Mouse (Mus musculus) liver, postnatal 0 days (tissue): Measurements from ENCODE around the gene Sugp1. TPM values are rescaled to one million over a fixed set of nuclear protein-coding genes. Genes with fewer than 3 reads are reported as not detected.
"Not testable (repeated sequence)": the region's sequence is repeated elsewhere in the genome, so short reads cannot be mapped to it uniquely, and the experiment has no call there.

Source experiments
- ATAC-seq: fragments of 200-750 bp; cut with Nextera tagmentation; 2 replicates; pipeline ENCODE4 v1.8.0; 2017; ENCODE audit warnings: mild to moderate bottlenecking, moderate library complexity
- DNase-seq: peaks from one replicate; pipeline ENCODE4 v3.0.0-alpha.2; 2016
- H3K27ac ChIP-seq: fragments of 300-500 bp; sonication (generic); 2 replicates; pipeline ENCODE4 v1.5.1; 2014; ENCODE audit warnings: antibody characterized with exemption, moderate library complexity, mild to moderate bottlenecking, low read depth
- H3K27me3 ChIP-seq: fragments of 300-500 bp; sonication (generic); 2 replicates; pipeline ENCODE4 v1.6.1; 2014; ENCODE audit warnings: low read length, control low read depth, mixed read lengths; ENCODE audit not compliant: insufficient read depth
- H3K36me3 ChIP-seq: fragments of 300-500 bp; sonication (generic); replicated peaks from 2 replicates; pipeline ENCODE4 v1.6.1; 2014; ENCODE audit warnings: mild to moderate bottlenecking, control low read depth, low read length, moderate library complexity, mixed read lengths; ENCODE audit not compliant: insufficient read depth
- H3K4me1 ChIP-seq: fragments of 300-500 bp; sonication (generic); 2 replicates; pipeline ENCODE4 v1.6.1; 2014; ENCODE audit warnings: antibody characterized with exemption, mild to moderate bottlenecking, control low read depth; ENCODE audit not compliant: insufficient read depth
- H3K4me2 ChIP-seq: fragments of 300-500 bp; sonication (generic); 2 replicates; pipeline ENCODE4 v1.6.1; 2014; ENCODE audit warnings: low read depth, mild to moderate bottlenecking, low read length, moderate library complexity, mixed read lengths
- H3K4me3 ChIP-seq: fragments of 300-500 bp; sonication (generic); 2 replicates; pipeline ENCODE4 v1.5.1; 2014; ENCODE audit warnings: low read depth, low read length
- H3K9ac ChIP-seq: fragments of 300-500 bp; sonication (generic); replicated peaks from 2 replicates; pipeline ENCODE4 v1.6.1; 2014; ENCODE audit warnings: mild to moderate bottlenecking, moderate library complexity
- H3K9me3 ChIP-seq: fragments of 300-500 bp; sonication (generic); 2 replicates; pipeline ENCODE4 v1.6.1; 2016; ENCODE audit warnings: mild to moderate bottlenecking, control low read depth, low read length, mixed read lengths
- CTCF ChIP-seq: sonication (generic); IDR thresholded peaks from 2 replicates; pipeline ENCODE4 v1.5.1; 2016; ENCODE audit warnings: antibody characterized with exemption, low read depth
- EP300 ChIP-seq: IDR thresholded peaks from 2 replicates; pipeline ENCODE4 v1.6.1; 2016; ENCODE audit warnings: antibody characterized with exemption, low read depth, mild to moderate bottlenecking
- WGBS: fragments of 180-500 bp; shearing (Covaris S2); extraction: QIAGEN DNeasy Blood & Tissue Kit; methylation state at CpG from one replicate; pipeline ENCODE4 v1.1.7; 2014; ENCODE audit not compliant: insufficient replicate concordance; 5-methylcytosine and 5-hydroxymethylcytosine counted together
- polyA plus RNA-seq: library from polyadenylated mRNA; unstranded; fragments of >200 nt; fragmentation: Nextera tagmentation; extraction: Ambion mirVana; gene quantifications from 2 replicates; pipeline ENCODE4 v1.2.1, GENCODE M21; 2015

Gene Sugp1
- polyA plus RNA-seq, 1 experiment from 2014 or later = 11.7 TPM

- Histone ChIP-seq H3K9me3 (no peaks in the 10 kb centered on the region), H3K4me1 (peaks cover 20% of the 10 kb centered on the region), H3K36me3 (no peaks in the 10 kb centered on the region), H3K9ac (no peak overlapping the region), H3K27me3 (no peaks in the 10 kb centered on the region), H3K4me2 (no peak overlapping the region), H3K4me3 (no peak overlapping the region), H3K27ac (no peak overlapping the region)
- WGBS = 48% methylated on average over 2 of the region's 2 CpGs
- no peak for DNase-seq
- TF ChIP-seq CTCF (no peak), EP300 (no peak)
- ATAC-seq = no peak
Measured at GRCm38 (mm10) chr8:70005178-70005577, 37.4 kb upstream of the Sugp1 start.

- not testable (repeated sequence) for H3K4me1 ChIP-seq, H3K4me2 ChIP-seq, H3K27ac ChIP-seq, H3K4me3 ChIP-seq, H3K9me3 ChIP-seq, H3K36me3 ChIP-seq, H3K27me3 ChIP-seq, H3K9ac ChIP-seq, ATAC-seq, DNase-seq
- 88% methylated on average over 14 of the region's 14 CpGs for WGBS
Measured at GRCm38 (mm10) chr8:70010796-70011195, 31.8 kb upstream of the Sugp1 start.

GRCm38 (mm10) chr8:70012350-70012749, 30.3 kb upstream of the Sugp1 start:
- no peaks in the 10 kb centered on the region for H3K9me3 ChIP-seq
- no peak for ATAC-seq
- no peaks in the 10 kb centered on the region for H3K4me1 ChIP-seq
- H3K4me2 ChIP-seq = no peak overlapping the region
- WGBS = 55% methylated on average over 3 of the region's 3 CpGs
- TF ChIP-seq CTCF = no peak
- no peak for TF ChIP-seq EP300
- H3K9ac ChIP-seq = no peak overlapping the region
- H3K4me3 ChIP-seq = no peak overlapping the region
- 0 out of 2 replicates have a peak, but pooled peaks cover 5% of the 10 kb centered on the region for H3K36me3 ChIP-seq
- no peaks in the 10 kb centered on the region for H3K27me3 ChIP-seq
- no peak overlapping the region for H3K27ac ChIP-seq
- DNase-seq = no peak

- Histone ChIP-seq H3K27ac (no peak overlapping the region), H3K4me1 (no peaks in the 10 kb centered on the region), H3K9ac (no peak overlapping the region), H3K9me3 (no peaks in the 10 kb centered on the region), H3K36me3 (peaks cover 9% of the 10 kb centered on the region; the same call in 1 of the 2 replicates), H3K4me3 (no peak overlapping the region), H3K4me2 (no peak overlapping the region), H3K27me3 (no peaks in the 10 kb centered on the region)
- DNase-seq (no peak), ATAC-seq (peak; percentile 55)
- WGBS = 70% methylated on average over 1 of the region's 1 CpGs
- TF ChIP-seq EP300 (no peak), CTCF (peak; percentile 45)
Measured at GRCm38 (mm10) chr8:70012763-70013162, 29.9 kb upstream of the Sugp1 start.

- H3K4me1 ChIP-seq = no peaks in the 10 kb centered on the region
- no peak overlapping the region for H3K27ac ChIP-seq
- H3K4me3 ChIP-seq = no peak overlapping the region
- no peak for ATAC-seq
- TF ChIP-seq EP300 (no peak), CTCF (no peak; the same call in 1 of the 2 replicates)
- H3K36me3 ChIP-seq = peaks cover 32% of the 10 kb centered on the region
- no peak for DNase-seq
- no peaks in the 10 kb centered on the region for H3K27me3 ChIP-seq
- no peak overlapping the region for H3K9ac ChIP-seq
- H3K9me3 ChIP-seq = no peaks in the 10 kb centered on the region
- no peak overlapping the region for H3K4me2 ChIP-seq
- 78% methylated on average over 1 of the region's 1 CpGs for WGBS
Measured at GRCm38 (mm10) chr8:70015017-70015416, 27.6 kb upstream of the Sugp1 start.

- 84% methylated on average over 8 of the region's 8 CpGs for WGBS
- DNase-seq = no peak
- no peak for ATAC-seq
- H3K27me3 ChIP-seq = no peaks in the 10 kb centered on the region
- H3K9ac ChIP-seq = no peak overlapping the region
- no peaks in the 10 kb centered on the region for H3K4me1 ChIP-seq
- H3K4me3 ChIP-seq = no peak overlapping the region
- no peak for TF ChIP-seq EP300
- no peak overlapping the region for H3K4me2 ChIP-seq
- H3K36me3 ChIP-seq = peaks cover 97% of the 10 kb centered on the region
- H3K27ac ChIP-seq = no peak overlapping the region
- no peaks in the 10 kb centered on the region for H3K9me3 ChIP-seq
Measured at GRCm38 (mm10) chr8:70023596-70023995, 19.0 kb upstream of the Sugp1 start.

GRCm38 (mm10) chr8:70026151-70026550, 16.5 kb upstream of the Sugp1 start:
- Histone ChIP-seq H3K36me3 (peaks cover 95% of the 10 kb centered on the region), H3K9ac (no peak overlapping the region), H3K4me3 (no peak overlapping the region), H3K27ac (no peak overlapping the region), H3K9me3 (no peaks in the 10 kb centered on the region), H3K27me3 (no peaks in the 10 kb centered on the region), H3K4me2 (no peak overlapping the region), H3K4me1 (no peaks in the 10 kb centered on the region)
- 78% methylated on average over 2 of the region's 2 CpGs for WGBS
- no peak for DNase-seq
- TF ChIP-seq CTCF (no peak), EP300 (no peak)
- ATAC-seq = no peak
